Mouse (Mus musculus): ENCODE measurements around the gene Kcna5. TPM values are rescaled to one million over a fixed set of nuclear protein-coding genes. Genes with fewer than 3 reads are reported as not detected.

Kcna5 gene
- polyA plus RNA-seq, 1 experiment, result not detected

- TF ChIP-seq CTCF (IDR thresholded peaks at IDR 0.05; ENCODE audit: control insufficient read depth, insufficient read depth, low read length), result no peak
- no peak for TF ChIP-seq POLR2A (IDR thresholded peaks at IDR 0.05; ENCODE audit: borderline replicate concordance, control insufficient read depth, low read depth, low read length)
- H3K4me1 ChIP-seq (ENCODE audit: control insufficient read depth, insufficient read depth, low read length), result no peaks in the 10 kb centered on the region
- no peak overlapping the region for H3K4me3 ChIP-seq (replicated peaks; ENCODE audit: control insufficient read depth, low read depth, low read length)
- H3K27ac ChIP-seq (ENCODE audit: control insufficient read depth, insufficient read depth, low read depth, low read length, poor library complexity), result no peak overlapping the region
- 81% methylated on average over 6 of the region's 6 CpGs for WGBS
Measured at GRCm38 (mm10) chr6:126500985-126501384, 34.2 kb downstream of the Kcna5 start.

GRCm38 (mm10) chr6:126500088-126500487 lies 35.1 kb downstream of the Kcna5 start:
- no peaks in the 10 kb centered on the region for H3K4me1 ChIP-seq (ENCODE audit: control insufficient read depth, insufficient read depth, low read length)
- no peak overlapping the region for H3K27ac ChIP-seq (ENCODE audit: control insufficient read depth, insufficient read depth, low read depth, low read length, poor library complexity)
- no peak overlapping the region for H3K4me3 ChIP-seq (replicated peaks; ENCODE audit: control insufficient read depth, low read depth, low read length)
- WGBS, result 20% methylated on average over 8 of the region's 8 CpGs
- TF ChIP-seq CTCF (IDR thresholded peaks at IDR 0.05; ENCODE audit: control insufficient read depth, insufficient read depth, low read length) (peak; percentile 62), POLR2A (IDR thresholded peaks at IDR 0.05; ENCODE audit: borderline replicate concordance, control insufficient read depth, low read depth, low read length) (no peak)

- H3K27ac ChIP-seq (ENCODE audit: control insufficient read depth, insufficient read depth, low read depth, low read length, poor library complexity), result no peak overlapping the region
- TF ChIP-seq CTCF (IDR thresholded peaks at IDR 0.05; ENCODE audit: control insufficient read depth, insufficient read depth, low read length), result peak; percentile 24; the same call in 1 of the 2 replicates
- no peak for TF ChIP-seq POLR2A (IDR thresholded peaks at IDR 0.05; ENCODE audit: borderline replicate concordance, control insufficient read depth, low read depth, low read length)
- H3K4me1 ChIP-seq (ENCODE audit: control insufficient read depth, insufficient read depth, low read length), result no peaks in the 10 kb centered on the region
- WGBS, result 58% methylated on average over 5 of the region's 5 CpGs
- no peak overlapping the region for H3K4me3 ChIP-seq (replicated peaks; ENCODE audit: control insufficient read depth, low read depth, low read length)
Measured at GRCm38 (mm10) chr6:126497878-126498277, 37.3 kb downstream of the Kcna5 start.

GRCm38 (mm10) chr6:126497173-126497839 lies 37.9 kb downstream of the Kcna5 start:
- Histone ChIP-seq H3K4me1 (ENCODE audit: control insufficient read depth, insufficient read depth, low read length) (no peaks in the 10 kb centered on the region), H3K4me3 (replicated peaks; ENCODE audit: control insufficient read depth, low read depth, low read length) (no peak overlapping the region), H3K27ac (ENCODE audit: control insufficient read depth, insufficient read depth, low read depth, low read length, poor library complexity) (no peak overlapping the region)
- WGBS, result 59% methylated on average over 6 of the region's 6 CpGs
- no peak for TF ChIP-seq POLR2A (IDR thresholded peaks at IDR 0.05; ENCODE audit: borderline replicate concordance, control insufficient read depth, low read depth, low read length)
- TF ChIP-seq CTCF (IDR thresholded peaks at IDR 0.05; ENCODE audit: control insufficient read depth, insufficient read depth, low read length), result no peak

GRCm38 (mm10) chr6:126487136-126487535 lies 48.1 kb downstream of the Kcna5 start:
- no peaks in the 10 kb centered on the region for H3K4me1 ChIP-seq (ENCODE audit: control insufficient read depth, insufficient read depth, low read length)
- no peak for TF ChIP-seq CTCF (IDR thresholded peaks at IDR 0.05; ENCODE audit: control insufficient read depth, insufficient read depth, low read length)
- no peak for TF ChIP-seq POLR2A (IDR thresholded peaks at IDR 0.05; ENCODE audit: borderline replicate concordance, control insufficient read depth, low read depth, low read length)
- no peak overlapping the region for H3K27ac ChIP-seq (ENCODE audit: control insufficient read depth, insufficient read depth, low read depth, low read length, poor library complexity)
- no peak overlapping the region for H3K4me3 ChIP-seq (replicated peaks; ENCODE audit: control insufficient read depth, low read depth, low read length)
- 27% methylated on average over 4 of the region's 4 CpGs for WGBS

- H3K4me1 ChIP-seq (ENCODE audit: control insufficient read depth, insufficient read depth, low read length), result no peaks in the 10 kb centered on the region
Measured at GRCm38 (mm10) chr6:126484887-126485286, 50.3 kb downstream of the Kcna5 start.

GRCm38 (mm10) chr6:126483264-126483867 lies 51.8 kb downstream of the Kcna5 start:
- WGBS, result 75% methylated on average over 11 of the region's 11 CpGs
- no peak overlapping the region for H3K4me3 ChIP-seq (replicated peaks; ENCODE audit: control insufficient read depth, low read depth, low read length)
- no peaks in the 10 kb centered on the region for H3K4me1 ChIP-seq (ENCODE audit: control insufficient read depth, insufficient read depth, low read length)
- no peak overlapping the region for H3K27ac ChIP-seq (ENCODE audit: control insufficient read depth, insufficient read depth, low read depth, low read length, poor library complexity)
- no peak for TF ChIP-seq POLR2A (IDR thresholded peaks at IDR 0.05; ENCODE audit: borderline replicate concordance, control insufficient read depth, low read depth, low read length)
- no peak for TF ChIP-seq CTCF (IDR thresholded peaks at IDR 0.05; ENCODE audit: control insufficient read depth, insufficient read depth, low read length)

More at GRCm38 (mm10) chr6:126484887-126485286, 50.3 kb downstream of the Kcna5 start:
- no peak for TF ChIP-seq POLR2A (IDR thresholded peaks at IDR 0.05; ENCODE audit: borderline replicate concordance, control insufficient read depth, low read depth, low read length)
- no peak for TF ChIP-seq CTCF (IDR thresholded peaks at IDR 0.05; ENCODE audit: control insufficient read depth, insufficient read depth, low read length)
- WGBS, result 43% methylated on average over 4 of the region's 4 CpGs
- Histone ChIP-seq H3K4me3 (replicated peaks; ENCODE audit: control insufficient read depth, low read depth, low read length) (no peak overlapping the region), H3K27ac (ENCODE audit: control insufficient read depth, insufficient read depth, low read depth, low read length, poor library complexity) (no peak overlapping the region)

Other genes with a start within 250 kb of the Kcna5 start
- not detected in 2 replicates for gene Kcna1, start 111.0 kb upstream of the Kcna5 start, polyA plus RNA-seq (2011; ENCODE audit: insufficient read depth, insufficient read length, low replicate concordance, missing spikeins)
- not detected in 2 replicates for gene Kcna6, start 205.3 kb upstream of the Kcna5 start, polyA plus RNA-seq (2011; ENCODE audit: insufficient read depth, insufficient read length, low replicate concordance, missing spikeins)